Mouse (Mus musculus) hindlimb bud, embryonic 11.5 days (tissue): Measurements from ENCODE around the gene Batf2.
"Not testable (repeated sequence)": the region's sequence is repeated elsewhere in the genome, so short reads cannot be mapped to it uniquely, and the experiment has no call there.

Experiments used
- DNase-seq: peaks from one replicate; pipeline ENCODE4 v3.0.0-alpha.2; 2012; ENCODE audit warnings: low read depth, low spot score; ENCODE audit errors: extremely low spot score

Batf2 gene

DNA sequence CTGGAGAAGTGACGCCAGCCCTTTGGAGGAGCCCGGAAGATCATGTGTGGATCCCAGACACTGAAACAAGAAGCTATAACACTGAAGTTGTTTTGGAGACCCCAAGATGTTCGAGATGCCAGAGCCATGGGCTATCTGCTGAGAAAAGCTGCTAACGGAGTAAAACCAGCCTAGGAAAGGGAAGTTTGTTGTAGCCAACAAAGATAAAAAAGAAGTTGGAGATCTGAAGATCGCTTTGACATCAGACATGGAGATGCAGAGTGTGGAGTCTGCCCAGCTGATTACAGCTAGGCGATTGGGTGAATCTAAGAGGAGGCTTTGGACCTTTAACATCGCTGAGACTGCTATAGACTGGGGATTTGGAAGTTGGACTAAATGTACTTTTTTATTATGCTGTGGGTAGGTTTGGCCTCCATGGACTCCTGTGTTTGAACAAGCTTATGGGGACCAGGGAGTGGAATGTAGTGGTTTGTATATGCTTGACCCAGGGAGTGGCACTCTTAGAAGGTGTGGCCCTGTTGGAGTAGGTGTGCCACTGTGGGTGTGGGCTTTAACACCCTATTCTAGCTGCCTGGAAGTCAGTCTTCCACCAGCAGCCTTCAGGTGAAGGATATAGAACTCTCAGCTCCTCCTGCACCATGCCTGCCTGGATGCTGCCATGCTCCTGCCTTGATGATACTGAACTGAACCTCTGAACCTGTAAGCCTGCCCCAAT is 10.2 kb upstream of the Batf2 start:
- not testable (repeated sequence) for DNase-seq

DNA sequence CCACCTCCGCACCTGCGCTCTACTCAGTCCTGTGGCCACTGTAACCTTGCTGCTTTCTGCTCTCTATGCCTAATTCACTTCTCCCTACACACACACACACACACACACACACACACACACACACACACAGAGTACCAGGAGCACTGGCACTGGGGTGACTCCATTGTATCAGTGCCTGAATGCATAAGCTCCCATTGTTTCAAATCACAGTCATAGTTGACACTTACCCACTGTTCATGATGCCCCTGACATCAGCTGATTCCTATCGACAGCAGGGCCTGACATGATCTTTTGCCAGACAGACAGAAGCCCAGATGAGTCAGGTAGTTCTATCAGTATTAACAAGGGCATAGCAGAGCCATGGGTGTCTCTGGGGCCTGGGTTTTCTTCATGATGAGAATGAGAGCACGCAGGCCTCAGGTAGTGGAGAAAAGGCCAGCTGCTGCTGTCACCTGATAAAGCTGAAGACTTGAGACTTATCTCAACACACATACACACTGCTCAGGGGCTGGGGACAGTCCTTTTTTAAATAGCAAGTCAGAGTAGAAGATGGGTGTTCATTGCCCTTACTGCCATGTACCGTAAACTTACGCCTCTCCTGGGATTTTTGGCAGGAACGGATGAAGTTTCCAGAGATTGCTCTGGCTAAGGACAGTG is 8.5 kb upstream of the Batf2 start:
- no peak for DNase-seq

DNA sequence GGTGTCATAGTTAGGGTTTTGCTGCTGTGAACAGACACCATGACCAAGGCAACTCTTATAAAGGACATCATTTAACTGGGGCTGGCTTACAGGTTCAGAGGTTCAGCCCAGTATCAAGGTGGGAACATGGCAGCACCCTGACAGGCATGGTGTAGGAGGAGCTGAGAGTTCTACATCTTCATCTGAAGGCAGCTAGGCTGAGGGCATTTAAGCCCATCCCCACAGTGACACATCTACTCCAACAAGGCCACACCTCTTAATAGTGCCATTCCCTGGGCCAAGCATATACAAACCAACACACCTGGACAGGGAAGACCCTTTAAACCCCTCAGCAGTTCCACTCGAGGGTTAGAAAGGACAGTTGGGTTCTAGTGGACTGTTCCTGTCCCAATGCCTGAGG is 7.6 kb upstream of the Batf2 start:
- not testable (repeated sequence) for DNase-seq

DNA sequence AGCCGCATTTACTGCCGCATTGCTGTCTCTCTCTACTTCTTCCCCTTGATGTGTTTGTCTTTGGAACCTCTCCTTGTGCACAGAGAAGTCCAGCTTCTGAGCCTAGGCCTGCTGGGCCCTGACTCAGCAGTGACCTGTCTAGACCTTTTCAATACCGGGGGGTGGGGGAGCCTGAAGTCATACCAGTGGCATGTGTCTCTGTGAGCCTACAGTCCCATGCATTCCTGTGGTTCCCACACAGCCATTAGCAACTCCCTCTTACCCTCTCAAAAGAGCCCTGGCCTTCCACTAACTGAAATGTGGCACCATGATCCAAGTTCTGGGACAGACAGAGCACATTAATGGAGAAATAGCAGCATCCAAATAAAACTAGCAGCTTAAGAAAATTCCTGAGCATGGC is 4.4 kb upstream of the Batf2 start:
- DNase-seq = no peak

DNA sequence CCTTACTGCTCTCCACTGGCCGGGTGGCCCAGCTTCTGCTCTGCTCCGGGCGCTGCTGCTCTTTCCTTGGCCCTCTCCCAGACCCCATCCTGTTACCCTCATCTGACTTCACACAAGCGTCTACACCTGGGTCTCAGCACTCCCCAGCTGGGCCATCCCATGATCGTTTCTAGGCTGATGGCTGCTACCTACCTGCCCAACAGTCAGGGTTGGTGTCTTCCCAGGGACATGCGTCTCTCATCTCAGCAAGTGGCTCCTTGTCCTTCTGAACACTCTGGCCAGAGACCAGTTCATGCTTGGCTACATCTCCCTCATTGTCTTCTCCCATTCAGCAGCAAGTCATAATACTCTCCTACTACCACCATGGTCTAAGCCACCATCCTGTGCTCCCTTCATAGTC is 1.1 kb upstream of the Batf2 start:
- DNase-seq = no peak

DNA sequence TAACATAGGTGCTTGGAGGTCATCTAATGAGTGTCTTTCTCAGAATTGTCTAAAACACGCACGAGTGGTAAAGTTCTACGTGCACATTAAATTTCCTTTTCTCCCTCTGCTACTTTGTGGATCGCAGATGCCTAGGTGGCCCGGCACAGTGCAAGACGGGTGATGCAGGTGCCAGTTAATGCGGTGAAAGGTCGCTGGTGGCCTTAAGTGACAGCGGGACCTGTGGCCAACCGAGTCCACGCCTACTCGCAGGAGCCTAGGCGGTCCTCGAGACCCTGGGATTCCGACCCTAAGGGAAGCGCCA is 457 bp upstream of the Batf2 start:
- DNase-seq = no peak

DNA sequence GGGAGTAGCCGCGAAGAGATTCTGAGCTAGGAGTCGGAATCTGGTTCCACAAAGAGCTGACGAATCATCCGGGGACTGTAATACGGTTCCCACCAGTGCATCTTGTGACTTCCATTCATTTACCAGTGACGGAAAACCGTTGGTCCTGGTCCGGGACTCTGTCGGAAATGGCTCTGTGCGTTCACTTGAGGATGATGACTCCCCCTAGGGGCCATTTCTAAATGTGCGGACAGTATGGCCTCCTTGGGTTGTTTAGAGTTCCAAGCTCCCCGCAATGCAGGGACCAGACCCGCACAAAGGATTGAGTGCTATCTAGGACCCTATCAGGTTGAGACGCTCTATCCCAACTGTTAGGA is 589 bp downstream of the Batf2 start, which contains the start of gene Arl2:
Gene Arl2, minus strand, starts transcription at position 155 of the 356 bp plus-strand sequence.
- peak; percentile 87 for DNase-seq

DNA sequence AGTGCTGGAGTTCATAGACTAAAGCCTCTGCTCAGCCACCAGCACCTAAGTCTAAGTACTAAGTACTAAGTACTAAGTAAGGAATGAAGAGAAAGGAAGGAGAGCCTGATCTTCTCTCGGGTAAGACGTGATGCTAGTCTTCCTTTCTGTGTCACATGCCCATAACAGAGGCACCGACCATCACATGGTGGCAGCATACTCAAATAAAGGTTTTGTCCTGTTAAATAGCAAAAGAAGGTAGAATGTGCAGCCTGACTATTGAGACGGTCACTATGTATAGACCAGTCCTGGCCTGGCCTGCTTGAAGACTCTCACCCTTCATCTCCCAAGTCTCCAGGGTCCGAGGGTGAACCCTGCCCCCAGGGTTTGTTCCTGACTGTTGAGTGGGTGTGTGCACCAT is 4.1 kb downstream of the Batf2 start:
- no peak for DNase-seq

DNA sequence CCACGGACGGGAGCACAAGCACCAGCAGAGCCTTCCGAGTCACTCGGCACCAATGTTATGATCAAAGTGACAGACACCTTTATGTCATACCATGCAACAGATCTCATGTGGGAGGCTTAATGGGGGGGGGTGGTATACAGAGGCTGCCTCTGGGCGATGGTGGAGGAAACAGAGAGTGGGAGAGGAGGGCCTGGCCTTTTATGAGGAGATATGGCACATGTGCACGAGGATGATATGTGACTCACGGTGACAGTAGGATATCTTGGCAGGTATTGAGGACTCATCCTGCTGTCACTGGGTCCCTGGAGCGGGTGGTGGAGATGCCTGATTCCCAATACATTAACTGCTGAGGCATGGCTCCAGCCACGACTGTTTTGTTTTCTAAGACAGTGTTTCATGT is 14.4 kb downstream of the Batf2 start:
- no peak for DNase-seq

DNA sequence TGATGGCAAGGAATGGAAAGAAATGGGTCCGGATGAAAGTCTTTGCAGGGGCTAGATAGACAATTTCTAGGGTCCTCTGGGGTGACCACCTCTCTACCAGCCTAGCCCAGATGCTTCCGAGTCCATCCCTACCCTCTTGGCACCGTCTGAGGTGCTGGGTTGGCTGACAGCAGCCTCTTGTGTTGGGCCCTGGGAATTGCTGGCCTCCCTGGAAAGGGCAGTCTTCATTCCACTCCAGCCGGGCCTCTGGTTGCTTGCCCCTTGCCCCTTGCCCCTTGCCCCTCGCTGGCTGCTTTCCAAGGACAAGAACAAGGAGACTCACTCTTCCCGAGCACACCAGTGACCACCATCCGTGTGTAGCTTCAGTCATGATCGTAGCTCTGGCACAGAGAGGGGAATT is 15.6 kb downstream of the Batf2 start:
- no peak for DNase-seq

DNA sequence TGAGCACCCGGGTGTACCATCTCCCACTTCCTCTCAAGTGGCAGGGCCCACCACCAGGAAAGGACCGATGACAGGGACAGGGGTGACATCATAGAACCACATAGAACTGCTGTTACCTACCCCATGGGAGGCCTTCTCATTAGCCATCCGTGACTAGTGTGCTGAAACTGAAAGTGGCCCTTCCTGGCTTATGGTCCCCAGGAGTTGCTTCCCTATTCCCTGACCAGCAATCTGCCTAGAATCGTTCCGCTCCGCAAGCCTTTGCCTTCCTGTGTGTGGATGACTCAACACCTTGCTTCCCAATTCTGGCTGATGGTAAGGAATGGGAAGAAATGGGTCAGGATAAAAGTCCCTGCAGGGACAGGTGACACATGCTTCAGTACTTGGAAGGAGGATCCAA is 16.4 kb downstream of the Batf2 start:
- DNase-seq = no peak

DNA sequence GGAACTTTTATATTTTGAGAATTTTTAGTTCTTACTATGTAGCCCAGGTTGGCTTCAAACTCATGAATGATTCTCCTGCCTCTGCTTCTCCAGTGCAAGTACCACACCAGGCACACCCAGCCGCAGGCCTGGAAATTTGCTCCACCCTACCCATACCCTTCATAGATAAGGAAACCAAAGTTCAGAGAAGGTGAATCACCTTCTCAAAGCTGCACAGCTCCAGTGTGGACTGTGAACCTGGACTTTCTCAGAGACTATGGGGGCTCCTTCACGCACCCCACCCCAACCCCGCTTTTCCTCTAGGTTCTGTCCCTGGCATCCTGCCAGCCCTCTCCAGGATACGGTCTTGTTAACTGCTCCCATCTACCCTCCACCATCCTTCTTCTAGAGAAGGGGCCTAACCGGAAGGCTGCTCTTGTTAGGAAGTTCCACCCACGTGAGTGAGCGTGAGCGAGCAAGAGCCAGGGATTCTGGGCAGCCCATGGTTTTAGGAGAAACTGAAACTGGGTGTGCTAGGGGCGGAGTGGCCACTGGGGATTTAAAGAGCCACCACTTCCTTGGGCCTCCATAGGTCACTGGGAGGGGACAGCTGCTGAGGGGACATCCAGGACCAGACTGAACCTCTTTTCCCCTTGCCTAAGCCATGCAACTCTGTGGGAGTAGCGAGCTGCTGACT is 23.2 kb downstream of the Batf2 start:
- no peak for DNase-seq

DNA sequence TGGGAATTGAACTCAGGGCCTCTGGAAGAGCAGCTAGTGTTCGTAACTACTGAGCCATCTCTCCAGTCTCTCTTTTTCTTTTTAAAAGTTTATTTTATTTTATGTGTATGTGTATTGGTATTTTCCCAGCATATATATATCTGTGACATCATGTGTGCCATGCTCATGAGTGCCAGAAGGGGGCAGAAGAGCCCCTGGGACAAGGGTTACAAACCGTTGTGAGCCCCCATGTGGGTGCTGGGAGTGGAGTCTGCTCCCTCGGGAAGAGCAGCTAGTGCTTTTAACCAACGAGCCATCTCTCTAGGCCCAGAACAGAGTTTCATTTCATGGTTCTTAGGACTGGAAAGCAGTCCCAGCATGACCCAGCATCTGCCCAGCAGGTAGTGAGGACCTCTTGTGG is 26.0 kb downstream of the Batf2 start:
- no peak for DNase-seq

DNA sequence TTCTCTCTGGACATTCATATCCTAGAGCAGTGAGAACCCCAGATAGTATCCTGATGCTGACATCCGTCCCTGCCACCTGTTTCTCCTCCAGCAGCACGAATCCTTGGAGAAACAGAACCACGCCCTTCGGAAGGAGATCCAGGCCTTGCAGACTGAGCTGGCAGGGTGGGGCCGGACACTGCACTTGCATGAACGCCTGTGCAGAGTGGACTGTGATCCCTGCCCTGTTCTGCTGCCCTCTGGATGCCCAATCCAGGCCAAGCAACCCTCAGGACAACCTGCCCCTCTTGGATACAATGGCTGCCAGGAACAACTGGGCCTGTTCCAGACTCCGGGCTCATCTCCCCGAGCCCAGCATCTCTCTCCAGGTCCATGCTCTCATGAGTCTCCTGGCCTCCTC is 30.4 kb downstream of the Batf2 start:
- DNase-seq = no peak

DNA sequence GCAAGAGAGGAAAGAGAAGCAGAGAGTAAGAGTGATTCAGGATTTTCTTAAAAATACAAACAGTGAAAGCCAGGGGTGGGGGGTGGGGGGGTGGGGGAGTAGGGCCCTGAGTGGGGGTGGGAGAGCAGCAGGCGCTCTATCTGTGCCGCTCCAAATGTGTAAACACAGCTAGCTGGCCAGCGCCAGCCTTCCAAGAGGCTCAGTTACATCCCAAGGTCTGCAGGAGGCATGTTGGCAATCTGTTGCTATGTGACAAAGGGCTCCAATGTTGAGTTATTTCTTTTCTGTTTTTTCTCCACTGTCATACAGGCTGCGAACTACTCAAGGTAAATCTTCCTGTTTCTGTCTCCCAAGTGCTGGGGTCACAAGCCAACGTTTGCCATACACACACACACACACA is 34.0 kb downstream of the Batf2 start:
- DNase-seq = no peak

DNA sequence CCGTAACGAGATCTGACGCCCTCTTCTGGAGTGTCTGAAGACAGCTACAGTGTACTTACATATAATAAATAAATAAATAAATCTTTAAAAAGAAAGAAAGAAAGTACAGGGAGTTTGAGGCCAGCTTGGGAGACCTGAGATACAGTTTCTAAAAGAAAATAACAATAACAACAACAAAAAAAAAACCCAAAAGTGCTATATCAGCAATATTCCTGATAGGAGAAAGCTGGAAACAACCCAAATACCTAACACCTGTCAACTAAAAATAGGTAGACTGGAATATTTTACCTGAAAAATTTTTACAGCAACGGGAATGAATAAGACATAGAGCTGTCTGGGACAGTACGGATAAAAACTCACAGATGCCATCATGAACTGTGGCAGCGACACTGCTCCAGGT is 38.0 kb downstream of the Batf2 start:
- DNase-seq = no peak

DNA sequence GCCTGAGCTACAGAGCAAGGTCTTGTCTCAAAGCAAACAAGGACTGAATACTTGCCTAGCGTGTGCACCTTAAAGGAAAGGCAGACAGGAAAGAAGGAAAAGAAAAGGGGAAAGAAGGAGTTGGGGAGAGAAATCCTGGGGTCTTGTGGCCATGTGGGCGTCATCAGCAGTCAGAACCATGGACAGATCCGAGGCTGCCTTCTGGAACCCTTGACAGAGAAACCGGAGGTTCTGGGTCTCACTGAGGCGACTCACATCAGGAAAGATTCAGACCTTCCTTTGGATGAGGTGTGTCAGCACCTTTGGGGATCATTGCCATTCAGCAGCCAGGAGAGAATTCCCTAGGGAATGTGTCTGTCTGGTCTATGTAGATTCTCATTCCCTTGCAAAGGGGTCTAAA is 40.8 kb downstream of the Batf2 start:
- DNase-seq = no peak

DNA sequence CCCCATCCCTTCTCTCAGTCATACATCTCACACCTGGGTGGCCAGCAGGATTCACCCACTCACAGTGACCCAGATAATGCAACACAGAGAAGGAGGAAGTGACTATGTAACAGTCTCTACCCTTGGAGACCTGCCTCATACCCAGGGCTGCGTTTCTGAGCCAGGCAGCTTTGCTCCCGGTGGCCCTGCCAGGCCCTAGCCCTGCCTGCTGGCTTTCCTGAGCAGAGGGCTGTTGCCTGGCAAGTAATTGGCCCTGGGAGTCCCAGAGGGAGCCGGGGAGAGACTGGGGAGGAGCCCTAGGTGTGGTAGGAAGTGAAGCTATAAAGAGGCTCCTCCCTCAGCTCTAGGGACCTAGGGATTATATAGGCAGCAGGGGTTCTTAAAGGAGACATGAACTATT is 41.8 kb downstream of the Batf2 start:
- no peak for DNase-seq

DNA sequence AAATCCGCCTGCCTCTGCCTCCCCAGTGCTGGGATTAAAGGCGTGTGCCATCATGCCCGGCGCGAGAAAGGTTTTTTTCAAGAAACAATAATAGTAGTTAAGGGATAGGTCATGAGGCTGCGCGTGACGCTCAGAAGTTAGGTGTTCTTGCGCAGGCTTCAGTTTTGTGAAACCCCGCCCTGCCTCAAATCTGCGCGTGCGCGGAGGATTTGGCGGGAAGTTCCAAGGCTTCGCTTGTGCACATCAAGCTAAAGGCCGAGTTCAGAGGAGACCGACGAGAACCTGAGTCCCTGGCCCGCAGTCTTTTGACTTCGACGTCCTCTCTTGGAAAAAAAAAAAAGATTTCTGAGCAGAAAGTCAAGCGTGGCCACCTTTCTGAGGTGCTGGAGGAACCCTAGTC is 43.3 kb downstream of the Batf2 start, which contains the start of gene Majin:
Gene Majin, plus strand, starts transcription at position 258 of the 400 bp plus-strand sequence.
- no peak for DNase-seq

DNA sequence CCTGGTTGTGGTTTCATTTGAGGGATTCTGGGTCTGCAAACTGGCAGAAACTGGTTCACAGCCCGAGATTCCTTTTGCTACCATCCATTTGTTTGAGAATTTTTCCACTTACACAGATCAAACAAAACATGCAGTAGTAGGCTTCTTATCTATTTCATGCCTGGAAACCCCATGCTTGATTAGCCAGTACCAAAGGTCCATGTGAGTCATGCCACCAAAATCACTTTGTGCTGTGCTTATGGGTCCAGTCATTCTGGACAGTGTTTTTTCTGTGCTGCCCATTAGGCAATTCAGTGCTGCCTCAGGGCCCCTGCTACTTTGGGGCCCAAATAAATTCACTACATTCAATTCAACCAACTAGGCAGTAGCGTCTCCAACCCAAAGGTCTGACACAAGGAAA is 63.5 kb downstream of the Batf2 start:
- no peak for DNase-seq

DNA sequence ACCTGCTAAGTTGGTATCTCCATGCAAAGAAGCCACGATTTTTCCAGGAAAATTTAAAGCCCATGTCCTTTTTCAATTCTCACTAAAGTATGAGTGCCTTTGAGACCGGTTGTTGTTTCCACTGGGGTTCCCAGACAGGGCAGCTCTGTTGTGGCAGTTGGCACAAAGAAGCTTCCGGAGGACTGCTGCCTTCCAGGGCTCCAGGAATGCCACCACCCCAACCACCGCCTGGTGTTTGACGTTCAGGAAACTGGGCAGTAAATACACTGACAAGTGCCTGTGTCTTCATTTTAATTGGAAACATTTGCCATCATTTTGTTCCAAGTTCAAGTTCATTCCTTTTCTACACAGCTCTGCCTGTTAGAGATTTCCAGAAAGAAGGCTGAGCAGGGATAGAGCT is 65.9 kb downstream of the Batf2 start:
- no peak for DNase-seq

DNA sequence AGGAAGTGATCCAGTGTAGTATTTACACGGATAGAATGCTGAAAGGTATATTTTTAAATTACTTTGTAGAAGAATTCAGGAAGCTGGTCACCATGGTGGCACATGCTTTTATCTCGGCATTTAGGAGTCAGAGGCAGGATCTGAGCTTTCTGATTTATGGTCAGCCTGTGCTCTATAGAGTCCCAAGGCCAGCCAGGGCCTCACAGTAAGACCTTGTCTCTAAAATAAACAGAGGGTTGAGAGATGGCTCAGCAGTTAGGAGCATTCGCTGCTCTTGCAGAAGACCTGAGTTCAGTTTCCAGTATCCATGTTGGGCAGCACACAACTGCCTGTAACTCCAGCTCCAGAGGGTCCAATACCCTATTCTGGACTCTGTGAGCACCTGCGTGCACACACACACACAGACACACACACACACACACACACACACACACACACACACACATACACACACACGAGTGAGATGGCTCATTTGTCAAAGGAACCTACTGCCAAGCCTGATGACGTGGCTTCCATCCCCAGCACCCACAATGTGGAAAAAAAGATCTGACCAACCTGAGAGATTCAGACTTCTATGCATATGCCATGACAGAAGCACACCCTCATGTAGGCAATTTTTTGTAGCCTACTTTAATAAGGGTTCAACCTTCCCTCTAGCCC is 75.4 kb downstream of the Batf2 start:
- no peak for DNase-seq
